In the genomic region with DNA sequence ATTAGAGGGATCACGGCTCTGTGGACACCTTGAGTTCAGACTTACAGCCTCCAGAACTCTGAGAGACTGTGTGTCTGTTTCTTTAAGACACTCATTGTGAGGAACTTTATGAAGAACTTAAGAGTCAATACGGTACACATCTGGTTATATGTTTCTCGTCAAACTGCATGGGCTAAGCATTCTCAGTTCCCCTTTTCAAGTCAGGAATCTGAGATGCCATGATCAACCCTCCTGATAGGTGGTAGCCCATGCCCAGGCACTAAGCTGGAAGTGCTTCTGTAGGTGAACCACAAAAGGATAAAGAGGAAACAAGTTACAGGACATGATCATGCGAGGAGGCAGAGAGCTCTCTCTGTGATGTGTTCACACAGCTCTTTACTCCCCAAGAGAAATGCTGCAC, we compare ENCODE assay signal across 26 mouse cellular contexts. TPM values are rescaled to one million over a fixed set of nuclear protein-coding genes. Genes with fewer than 3 reads are reported as not detected.
"Had no signal": no experiment of that assay in that cellular context is flagged by ENCODE, and none has a peak within 500 bp of the region (broad histone marks: within the 10 kb centered on the region; RNA-seq: fewer than 3 reads in every experiment).

No protein-coding gene starts in this region.

- H3K9ac ChIP-seq: liver, embryonic 13.5 days; midbrain, embryonic 13.5 days; neural tube, embryonic 13.5 days had no signal

- H3K27me3 ChIP-seq: liver, embryonic 13.5 days; megakaryocyte, embryonic 14.5 days; midbrain, embryonic 13.5 days; neural tube, embryonic 13.5 days had no signal

- H3K4me3 ChIP-seq: liver, embryonic 13.5 days; megakaryocyte, embryonic 14.5 days; midbrain, embryonic 10.5 days; midbrain, embryonic 13.5 days; myocyte; neural tube, embryonic 13.5 days had no signal

- H3K4me1 ChIP-seq: liver, embryonic 13.5 days; megakaryocyte, embryonic 14.5 days; midbrain, embryonic 10.5 days had no signal

- H3K36me3 ChIP-seq: liver, embryonic 13.5 days; midbrain, embryonic 10.5 days; midbrain, embryonic 13.5 days; neural tube, embryonic 13.5 days had no signal

- H3K4me2 ChIP-seq: liver, embryonic 13.5 days; midbrain, embryonic 13.5 days; neural tube, embryonic 13.5 days had no signal

- H3K9me3 ChIP-seq: liver, embryonic 13.5 days; megakaryocyte, embryonic 14.5 days; midbrain, embryonic 10.5 days; midbrain, embryonic 13.5 days; neural tube, embryonic 13.5 days had no signal

- DNase-seq: kidney, adult 18-20 months; kidney, postnatal 10 days; kidney, postnatal 36 days; liver, embryonic 13.5 days; lung, adult 2 months; lung, postnatal 14 days; lung, postnatal 4 days; thymus, adult 18-20 months; thymus, postnatal 36 days had no signal

- H3K27ac ChIP-seq: liver, embryonic 13.5 days; midbrain, embryonic 10.5 days; midbrain, embryonic 13.5 days; neural tube, embryonic 13.5 days had no signal

- ATAC-seq: midbrain, embryonic 13.5 days; midbrain, embryonic 16.5 days had no signal

RNA-seq across cellular contexts. Expression of a gene that starts 52.6 kb away (rescaled TPM):
- total RNA-seq: liver, adult 2 months; monocyte, adult 5-6 weeks; neutrophil, adult 5-6 weeks had no signal
- polyA plus RNA-seq: kidney, embryonic 14.5 days; limb, embryonic 11.5 days; liver, adult 2 months; liver, embryonic 13.5 days; liver, embryonic 16.5 days; lung, adult 2 months; lung, embryonic 16.5 days; midbrain, embryonic 10.5 days; myocyte; small intestine, adult 2 months; stomach, embryonic 16.5 days; testis, adult 2 months; urinary bladder, adult 2 months had no signal

RNA-seq across cellular contexts. Expression of a gene that starts 55.2 kb away (rescaled TPM):
- total RNA-seq: monocyte, adult 5-6 weeks; neutrophil, adult 5-6 weeks had no signal
- polyA plus RNA-seq: liver, adult 2 months; liver, embryonic 13.5 days; liver, embryonic 16.5 days; myocyte had no signal
